Mouse (Mus musculus) kidney, adult 2 months (tissue): ENCODE measurements around the gene Armh3. TPM values are rescaled to one million over a fixed set of nuclear protein-coding genes. Genes with fewer than 3 reads are reported as not detected.

Experiments used
- DNase-seq: peaks from one replicate; pipeline ENCODE4 v3.0.0; 2021
- H3K27ac ChIP-seq: fragments of 200-500 bp; 2 replicates; pipeline ENCODE4 v1.5.1; 2012; ENCODE audit warnings: low read depth, low read length, control low read depth, inconsistent platforms; ENCODE audit not compliant: insufficient read depth
- H3K27me3 ChIP-seq: fragments of 200-500 bp; replicated peaks from 2 replicates; pipeline ENCODE4 v1.6.1; 2012; ENCODE audit warnings: mild to moderate bottlenecking, moderate library complexity, low read length, inconsistent platforms; ENCODE audit not compliant: control insufficient read depth, insufficient read depth
- H3K36me3 ChIP-seq: fragments of 200-500 bp; 2 replicates; pipeline ENCODE4 v1.6.1; 2012; ENCODE audit warnings: mild to moderate bottlenecking, moderate library complexity, low read length, inconsistent platforms; ENCODE audit not compliant: control insufficient read depth, insufficient read depth
- H3K4me1 ChIP-seq: fragments of 200-500 bp; 2 replicates; pipeline ENCODE4 v1.6.1; 2011; ENCODE audit warnings: low read length; ENCODE audit not compliant: control insufficient read depth, insufficient read depth
- H3K4me3 ChIP-seq: fragments of 200-500 bp; 2 replicates; pipeline ENCODE4 v1.5.1; 2011; ENCODE audit warnings: mild to moderate bottlenecking, low read depth, low read length, control low read depth; ENCODE audit not compliant: insufficient read depth
- CTCF ChIP-seq: fragments of 200-500 bp; conservative IDR thresholded peaks from 2 replicates; pipeline ENCODE4 v1.5.1; 2011; ENCODE audit warnings: low read depth, mild to moderate bottlenecking, control low read depth, low read length, moderate library complexity, mixed read lengths; ENCODE audit not compliant: insufficient read depth, insufficient read length
- POLR2A ChIP-seq: fragments of 200-500 bp; IDR thresholded peaks from one replicate; pipeline ENCODE4 v1.6.1; 2011; ENCODE audit warnings: low read depth, low read length, control low read depth
- WGBS: fragments of 180-500 bp; shearing (Covaris S2); methylation state at CpG from one replicate; pipeline ENCODE4 v1.1.7; 2018; 5-methylcytosine and 5-hydroxymethylcytosine counted together
- polyA plus RNA-seq: library from polyadenylated mRNA; depleted of rRNA; stranded (reverse); fragments of >200 nt; gene quantifications from 2 replicates; pipeline ENCODE4 v1.2.3, GENCODE M21; 2012; rRNA removed

Gene Armh3
- polyA plus RNA-seq, result 11.4 and 12.2 TPM in 2 replicates

DNA sequence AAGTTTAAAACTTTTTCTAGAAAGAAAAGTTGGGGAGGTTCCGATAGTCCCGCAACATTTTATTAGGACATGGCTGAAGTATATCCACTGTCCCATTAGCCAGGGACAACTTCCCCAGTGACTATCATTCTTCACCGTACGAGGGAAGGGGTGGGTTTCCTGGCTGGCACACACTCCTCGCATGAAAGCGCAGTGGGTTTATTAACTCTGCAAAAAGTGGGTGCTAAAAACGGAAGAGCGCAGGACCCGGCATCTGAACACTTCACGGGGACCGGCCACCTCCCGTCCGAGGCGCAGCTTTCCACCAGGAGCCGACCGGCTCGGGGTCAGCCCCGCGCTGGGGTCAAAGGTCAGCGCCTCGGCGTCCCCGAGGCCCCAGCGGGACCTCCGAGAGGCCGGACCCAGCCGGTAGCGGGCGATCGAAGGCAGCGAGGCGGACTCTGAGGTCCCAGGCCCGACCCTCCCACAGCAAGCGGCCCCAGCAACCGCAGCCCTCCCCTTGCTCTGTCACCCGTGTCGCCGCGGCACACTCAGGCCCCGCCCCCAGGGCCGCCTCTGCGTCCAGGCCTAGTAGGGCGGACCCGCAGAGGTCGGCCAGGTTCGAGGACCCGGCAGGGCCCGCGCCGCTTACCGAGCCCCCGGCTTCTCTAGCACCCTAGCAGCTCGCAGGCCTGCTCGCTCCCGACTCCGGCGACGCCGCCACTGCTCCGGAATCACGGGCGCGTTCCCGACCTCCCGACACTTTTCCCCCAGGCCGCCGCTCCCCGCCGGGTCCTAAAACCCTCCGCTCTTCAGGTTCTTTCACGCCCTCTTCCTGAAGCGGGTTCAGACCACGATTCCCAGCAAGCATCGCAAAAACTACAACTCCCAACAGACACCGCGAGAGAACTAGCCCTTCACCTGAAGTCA lies at the start of gene Armh3:
Gene Armh3 (minus strand): TSS at position 704 of the 909 bp plus-strand sequence.
- peak; percentile 97 for DNase-seq
- H3K4me1 ChIP-seq, result peaks cover 24% of the 10 kb centered on the region
- no peaks in the 10 kb centered on the region for H3K36me3 ChIP-seq
- TF ChIP-seq CTCF, result no peak
- no peak for TF ChIP-seq POLR2A
- H3K27me3 ChIP-seq, result no peaks in the 10 kb centered on the region
- WGBS, result under 1% methylated on average over 76 of the region's 76 CpGs
- peak within 1 kb of the TSS; percentile 98 for H3K27ac ChIP-seq
- peak within 1 kb of the TSS; percentile 80 for H3K4me3 ChIP-seq

DNA sequence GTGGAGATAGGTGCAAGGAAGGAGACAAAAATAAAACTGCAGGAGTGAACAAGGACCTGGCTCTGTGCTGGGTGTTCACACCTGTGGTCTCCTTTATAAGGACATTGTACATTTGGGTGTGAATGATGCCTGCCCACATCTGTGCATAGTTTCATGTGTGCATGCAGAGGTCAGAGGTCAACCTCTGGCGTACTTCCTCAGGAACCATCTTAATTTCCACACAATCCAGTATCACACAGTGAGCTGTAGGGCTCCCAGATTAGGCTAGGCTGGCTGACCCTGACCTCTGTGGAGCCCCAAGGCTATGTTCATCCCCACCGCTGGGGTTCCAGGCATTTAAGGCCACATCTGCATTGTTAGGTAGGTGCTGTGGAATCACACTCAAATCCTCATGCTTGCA lies 49.1 kb upstream of the Armh3 start:
- no peak for DNase-seq
- Histone ChIP-seq H3K4me1 (peaks cover 18% of the 10 kb centered on the region), H3K27me3 (no peaks in the 10 kb centered on the region), H3K4me3 (no peak overlapping the region), H3K27ac (no peak overlapping the region; the same call in 1 of the 2 replicates), H3K36me3 (no peaks in the 10 kb centered on the region)
- WGBS, result 76% methylated on average over 2 of the region's 2 CpGs
- TF ChIP-seq CTCF, result no peak
- TF ChIP-seq POLR2A, result no peak

GRCm38 (mm10) chr19:46046621-46047025 lies 48.3 kb upstream of the Armh3 start:
- DNase-seq, result peak; percentile 29
- WGBS, result 4% methylated on average over 10 of the region's 10 CpGs
- Histone ChIP-seq H3K27me3 (no peaks in the 10 kb centered on the region), H3K4me1 (peaks cover 23% of the 10 kb centered on the region), H3K36me3 (no peaks in the 10 kb centered on the region), H3K4me3 (no peak overlapping the region), H3K27ac (peak overlapping the region; percentile 89)
- TF ChIP-seq CTCF (no peak), POLR2A (no peak)

DNA sequence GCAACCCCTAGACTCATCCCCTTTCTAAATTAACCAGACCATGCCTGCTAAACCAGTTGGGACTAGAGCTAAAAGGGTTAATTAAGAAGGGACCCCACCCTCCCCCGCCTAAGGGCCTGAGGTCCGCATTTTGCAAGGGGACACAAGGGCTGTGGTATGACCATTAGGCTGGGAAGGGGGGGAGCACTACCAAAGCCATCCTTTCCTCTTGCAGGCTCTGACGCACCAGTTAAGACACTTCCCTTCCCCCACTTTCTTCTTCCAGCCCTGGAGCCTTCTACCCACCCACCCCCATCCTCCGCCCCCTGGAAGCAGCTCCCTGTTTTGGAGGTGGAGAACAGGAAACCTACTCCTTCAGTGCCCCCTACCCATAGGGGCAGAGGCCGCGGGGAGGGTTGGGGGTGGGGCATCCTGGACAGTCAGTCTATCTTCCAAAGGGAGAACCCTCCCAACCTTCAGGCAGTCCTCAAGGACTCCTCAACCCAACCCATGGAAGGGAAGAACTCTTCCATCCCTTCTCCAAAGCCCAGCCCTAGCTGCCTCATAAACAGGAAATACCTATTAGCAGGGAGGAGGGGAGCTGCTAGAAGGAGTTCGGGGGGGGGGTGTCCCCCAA lies 47.5 kb upstream of the Armh3 start:
- Histone ChIP-seq H3K27ac (peak overlapping the region; percentile 96), H3K27me3 (no peaks in the 10 kb centered on the region), H3K4me1 (peaks cover 27% of the 10 kb centered on the region), H3K36me3 (no peaks in the 10 kb centered on the region), H3K4me3 (peak overlapping the region; percentile 68)
- DNase-seq, result peak; percentile 79
- 1% methylated on average over 7 of the region's 7 CpGs for WGBS
- no peak for TF ChIP-seq POLR2A
- TF ChIP-seq CTCF, result no peak

DNA sequence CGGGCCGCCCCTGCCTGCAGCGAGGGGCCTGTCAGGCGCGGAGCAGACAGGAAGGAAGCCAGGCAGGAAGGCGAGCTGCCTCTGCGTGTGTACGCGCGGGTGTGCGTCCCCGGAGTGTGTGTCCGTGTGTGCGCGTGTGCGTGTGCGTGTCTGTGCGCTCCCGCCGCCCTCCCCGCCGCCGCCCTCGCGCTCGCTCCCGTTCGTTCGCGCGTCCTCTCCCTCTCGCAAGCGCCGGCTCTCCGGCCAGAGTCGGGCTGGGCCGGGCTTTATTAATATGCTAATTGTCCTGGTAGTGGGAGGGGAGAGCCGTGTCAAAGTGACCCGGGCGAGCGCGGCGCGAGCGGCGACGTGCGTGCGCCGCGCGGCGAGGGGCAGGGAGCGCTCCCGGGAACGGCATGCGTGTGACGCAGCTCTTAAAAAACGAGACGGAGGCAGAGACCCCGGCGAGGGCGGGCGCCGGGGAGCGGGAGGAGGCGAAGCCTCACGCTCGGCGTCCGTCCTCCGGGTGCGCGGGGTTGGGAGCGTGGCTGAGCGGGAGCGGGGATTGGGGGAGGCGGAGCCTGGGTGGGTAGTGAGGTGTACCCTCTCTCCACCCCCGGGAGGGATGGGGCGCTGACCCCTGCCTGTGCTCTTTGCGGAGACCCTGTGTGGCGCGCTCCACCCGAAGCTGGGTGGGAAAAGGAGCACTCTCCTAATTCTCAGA lies 46.9 kb upstream of the Armh3 start, which contains the start of gene Ldb1:
Gene Ldb1 (minus strand): TSS at position 222 of the 703 bp plus-strand sequence.
- Histone ChIP-seq H3K27me3 (no peaks in the 10 kb centered on the region), H3K36me3 (no peaks in the 10 kb centered on the region), H3K27ac (peak within 1 kb of the TSS; percentile 96), H3K4me1 (peaks cover 31% of the 10 kb centered on the region), H3K4me3 (peak within 1 kb of the TSS; percentile 68)
- peak; percentile 95 for DNase-seq
- WGBS, result under 1% methylated on average over 84 of the region's 84 CpGs
- TF ChIP-seq CTCF (no peak), POLR2A (no peak)

GRCm38 (mm10) chr19:46044271-46044992 lies 46.1 kb upstream of the Armh3 start, which contains the start of gene Pprc1:
TSS of gene Pprc1 (plus strand) at chr19:46044886.
- H3K27me3 ChIP-seq, result no peaks in the 10 kb centered on the region
- H3K4me1 ChIP-seq, result peaks cover 36% of the 10 kb centered on the region
- no peak for TF ChIP-seq CTCF
- TF ChIP-seq POLR2A, result no peak
- DNase-seq, result peak; percentile 77
- H3K36me3 ChIP-seq, result no peaks in the 10 kb centered on the region
- H3K4me3 ChIP-seq, result peak within 1 kb of the TSS; percentile 68
- WGBS, result 1% methylated on average over 34 of the region's 34 CpGs
- peak within 1 kb of the TSS; percentile 96 for H3K27ac ChIP-seq
